Mouse (Mus musculus) liver, embryonic 13.5 days (tissue): ENCODE data around the gene Ldlr. TPM values are rescaled to one million over a fixed set of nuclear protein-coding genes. Genes with fewer than 3 reads are reported as not detected.
"Not testable (repeated sequence)": the region's sequence is repeated elsewhere in the genome, so short reads cannot be mapped to it uniquely, and the experiment has no call there.

Experiments used
- ATAC-seq: fragments of 200-750 bp; cut with Nextera tagmentation; 2 replicates; pipeline ENCODE4 v1.8.0; 2017; ENCODE audit warnings: low read depth, mild to moderate bottlenecking, moderate number of reproducible peaks, moderate library complexity
- DNase-seq: peaks from one replicate; pipeline ENCODE4 v3.0.0; 2022
- H3K27ac ChIP-seq: fragments of 300-500 bp; sonication (generic); 2 replicates; pipeline ENCODE4 v1.5.1; 2015; ENCODE audit warnings: moderate library complexity, mild to moderate bottlenecking, inconsistent platforms
- H3K27me3 ChIP-seq: fragments of 300-500 bp; sonication (generic); 2 replicates; pipeline ENCODE4 v1.6.1; 2015; ENCODE audit warnings: mild to moderate bottlenecking, inconsistent platforms
- H3K36me3 ChIP-seq: fragments of 300-500 bp; sonication (generic); 2 replicates; pipeline ENCODE4 v1.6.1; 2015; ENCODE audit warnings: mild to moderate bottlenecking, inconsistent platforms
- H3K4me1 ChIP-seq: fragments of 300-500 bp; sonication (generic); replicated peaks from 2 replicates; pipeline ENCODE4 v1.6.1; 2015; ENCODE audit warnings: inconsistent platforms
- H3K4me2 ChIP-seq: fragments of 300-500 bp; sonication (generic); 2 replicates; pipeline ENCODE4 v1.6.1; 2015; ENCODE audit warnings: inconsistent platforms, mild to moderate bottlenecking, moderate library complexity
- H3K4me3 ChIP-seq: fragments of 300-500 bp; sonication (generic); replicated peaks from 2 replicates; pipeline ENCODE4 v1.5.1; 2015; ENCODE audit warnings: mild to moderate bottlenecking, inconsistent platforms
- H3K9ac ChIP-seq: fragments of 300-500 bp; sonication (generic); 2 replicates; pipeline ENCODE4 v1.6.1; 2015; ENCODE audit warnings: mild to moderate bottlenecking, inconsistent platforms
- H3K9me3 ChIP-seq: fragments of 300-500 bp; sonication (generic); replicated peaks from 2 replicates; pipeline ENCODE4 v1.6.1; 2016; ENCODE audit warnings: inconsistent platforms
- WGBS: fragments of 180-500 bp; shearing (Covaris S2); methylation state at CpG from one replicate; pipeline ENCODE4 v1.1.7; 2015; ENCODE audit not compliant: insufficient replicate concordance; 5-methylcytosine and 5-hydroxymethylcytosine counted together
- polyA plus RNA-seq: library from polyadenylated mRNA; unstranded; fragments of >200 nt; fragmentation: Nextera tagmentation; extraction: Ambion mirVana; gene quantifications from 2 replicates; pipeline ENCODE4 v1.2.1, GENCODE M21; 2015

The Ldlr gene
- polyA plus RNA-seq, 1 experiment from 2014 or later: 18.6 TPM

DNA sequence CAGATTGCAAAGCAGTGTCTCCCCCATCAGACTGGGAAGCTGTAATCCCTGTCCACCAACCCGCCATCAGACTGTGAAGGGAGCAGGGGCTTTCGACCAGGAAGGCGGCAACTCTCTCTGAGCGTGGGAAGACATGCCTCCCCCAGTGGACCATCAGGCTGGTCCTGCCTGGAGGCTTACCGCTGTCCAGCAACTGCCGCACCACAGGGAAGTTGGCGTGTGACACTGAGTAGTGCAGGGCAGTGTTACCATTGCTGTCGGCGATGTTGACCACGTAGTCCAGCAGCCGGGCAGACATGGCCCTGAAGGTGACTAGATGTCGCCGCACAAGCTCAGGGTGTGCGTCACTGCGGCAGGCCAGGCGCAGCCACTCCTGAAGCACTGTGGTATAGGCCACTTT is 51.1 kb downstream of the Ldlr start:
- ATAC-seq (no peak), DNase-seq (no peak)
- H3K27me3 ChIP-seq: no peaks in the 10 kb centered on the region
- H3K9ac ChIP-seq: no peak overlapping the region
- no peaks in the 10 kb centered on the region for H3K9me3 ChIP-seq
- peaks cover 61% of the 10 kb centered on the region for H3K36me3 ChIP-seq
- no peaks in the 10 kb centered on the region for H3K4me1 ChIP-seq
- H3K4me2 ChIP-seq: no peak overlapping the region
- H3K4me3 ChIP-seq: no peak overlapping the region
- H3K27ac ChIP-seq: no peak overlapping the region
- WGBS: 83% methylated on average over 16 of the region's 16 CpGs

DNA sequence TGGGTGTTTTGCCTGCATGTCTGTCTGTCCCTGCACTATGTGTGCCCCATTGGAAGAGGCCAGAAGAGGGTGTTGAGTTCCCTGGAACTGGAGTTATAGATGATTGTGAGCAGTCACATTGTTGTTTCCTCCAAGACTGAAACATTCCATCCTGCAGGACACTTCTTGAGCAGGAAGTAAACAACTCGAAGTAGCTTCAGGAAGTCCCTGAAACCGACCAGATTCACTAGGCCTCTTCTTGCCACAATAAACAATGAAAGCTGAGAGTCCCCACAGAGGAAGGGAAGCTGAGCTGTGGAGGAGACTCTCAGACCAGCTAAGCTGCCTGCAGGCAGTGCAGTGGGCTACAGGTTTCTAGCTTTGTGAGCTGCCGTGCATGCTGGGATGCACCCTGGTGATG is 54.4 kb downstream of the Ldlr start:
- 63% methylated on average over 3 of the region's 3 CpGs for WGBS
- DNase-seq (no peak), ATAC-seq (no peak)
- Histone ChIP-seq H3K36me3 (peaks cover 66% of the 10 kb centered on the region), H3K4me1 (no peaks in the 10 kb centered on the region), H3K27ac (no peak overlapping the region), H3K27me3 (no peaks in the 10 kb centered on the region), H3K4me2 (no peak overlapping the region), H3K9me3 (no peaks in the 10 kb centered on the region), H3K4me3 (no peak overlapping the region), H3K9ac (no peak overlapping the region)

DNA sequence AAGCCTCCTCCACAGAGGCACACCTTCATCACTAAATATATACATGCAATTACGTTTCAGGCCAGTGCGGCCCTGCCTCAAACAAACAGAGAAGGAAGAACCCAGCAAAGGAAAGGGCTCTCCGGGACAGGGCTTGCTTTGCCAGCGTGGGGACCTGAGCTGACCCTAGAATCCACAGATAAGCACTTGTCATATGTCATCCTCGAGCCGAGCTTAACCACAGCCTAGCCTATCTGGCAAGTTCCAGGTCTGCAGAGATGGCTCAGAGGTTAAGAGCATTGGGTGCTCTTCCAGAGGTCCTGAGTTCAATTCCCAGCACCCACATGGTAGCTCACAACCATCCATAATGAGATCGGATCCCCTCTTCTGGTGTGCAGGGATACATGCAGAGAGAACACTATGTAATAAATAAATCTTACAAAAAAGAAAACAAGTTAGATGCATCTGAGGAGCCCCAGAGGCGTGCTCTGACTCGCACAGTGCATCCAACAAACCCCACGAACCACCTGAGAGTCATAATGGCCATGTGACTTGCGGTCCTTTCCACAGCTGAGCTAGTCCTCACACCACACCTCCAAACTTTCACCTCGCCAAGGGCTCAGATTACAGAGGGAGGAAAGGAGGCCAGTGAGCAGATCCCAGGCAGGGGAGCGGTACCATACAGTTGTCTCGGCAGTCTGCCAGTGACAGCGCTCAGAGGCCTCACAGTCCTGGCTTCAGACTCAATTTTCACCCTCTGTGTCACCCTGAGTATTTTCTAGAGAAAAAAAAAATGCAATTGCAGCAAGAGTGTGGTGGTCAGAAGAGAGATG is 58.6 kb downstream of the Ldlr start:
- Histone ChIP-seq H3K9me3 (no peaks in the 10 kb centered on the region), H3K4me1 (peaks cover 5% of the 10 kb centered on the region), H3K27ac (no peak overlapping the region), H3K27me3 (no peaks in the 10 kb centered on the region), H3K4me3 (no peak overlapping the region), H3K9ac (no peak overlapping the region), H3K36me3 (peaks cover 49% of the 10 kb centered on the region), H3K4me2 (no peak overlapping the region)
- no peak for ATAC-seq
- no peak for DNase-seq
- 55% methylated on average over 15 of the region's 15 CpGs for WGBS

DNA sequence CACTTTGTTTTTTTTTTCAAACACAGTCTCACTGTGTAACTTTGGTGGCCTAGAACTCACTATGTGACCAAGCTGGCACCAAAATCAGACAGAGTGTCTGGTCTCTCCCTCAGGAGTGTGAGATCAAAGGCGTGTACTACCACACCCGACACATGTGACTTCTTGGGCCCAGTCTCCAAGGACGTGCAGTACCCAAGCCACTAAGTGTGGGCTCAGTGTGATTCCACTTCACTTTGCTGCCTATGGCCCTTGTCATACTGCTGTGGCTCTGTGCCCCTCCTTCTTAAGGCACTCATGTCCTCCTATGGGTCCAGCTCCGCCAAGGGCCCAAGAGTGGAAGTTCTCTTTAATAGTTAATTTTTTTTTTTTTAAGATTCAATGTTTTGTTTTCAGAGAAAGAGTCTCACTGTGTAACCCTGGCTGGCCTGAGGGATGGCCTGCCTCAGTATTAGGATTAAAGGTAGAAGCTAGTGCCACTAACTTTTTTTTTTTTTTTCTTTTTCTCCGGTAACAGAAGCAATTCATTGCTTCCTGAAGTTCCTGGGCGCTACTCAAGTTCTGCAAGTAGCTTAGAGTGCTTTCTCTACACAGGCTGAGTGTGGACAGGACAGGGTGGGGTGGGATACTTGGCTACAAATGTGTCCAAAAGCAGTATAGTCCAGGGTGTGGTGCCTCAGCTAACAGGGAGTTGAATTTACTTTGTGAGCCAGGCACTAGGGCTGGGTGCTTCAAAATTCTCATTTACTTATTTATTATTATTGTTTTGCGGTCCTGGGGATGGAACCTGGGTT is 61.4 kb downstream of the Ldlr start:
- no peak overlapping the region for H3K4me3 ChIP-seq
- H3K27ac ChIP-seq: no peak overlapping the region
- peaks cover 27% of the 10 kb centered on the region for H3K36me3 ChIP-seq
- H3K27me3 ChIP-seq: no peaks in the 10 kb centered on the region
- DNase-seq (no peak), ATAC-seq (no peak)
- H3K9ac ChIP-seq: no peak overlapping the region
- H3K4me1 ChIP-seq: peaks cover 8% of the 10 kb centered on the region
- H3K4me2 ChIP-seq: no peak overlapping the region
- WGBS: 68% methylated on average over 7 of the region's 7 CpGs
- H3K9me3 ChIP-seq: no peaks in the 10 kb centered on the region

DNA sequence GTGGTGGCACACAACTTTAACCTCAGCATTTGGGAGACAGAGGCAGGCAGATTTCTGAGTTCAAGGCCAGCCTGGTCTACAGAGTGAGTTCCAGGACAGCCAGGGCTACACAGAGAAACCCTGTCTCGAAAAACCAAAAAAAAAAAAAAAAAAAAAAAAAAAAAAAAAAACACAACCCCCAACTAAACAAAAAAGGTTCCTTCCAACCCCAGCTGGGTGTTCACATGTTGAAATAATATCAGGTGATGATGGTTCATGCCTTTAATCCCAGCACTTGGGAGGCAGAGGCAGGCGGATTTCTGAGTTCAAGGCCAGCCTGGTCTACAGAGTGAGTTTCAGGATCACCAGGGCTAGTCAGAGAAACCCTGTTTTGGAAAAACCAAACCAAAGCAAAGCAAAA is 63.0 kb downstream of the Ldlr start:
- H3K4me2 ChIP-seq, H3K27me3 ChIP-seq, H3K4me3 ChIP-seq, H3K9ac ChIP-seq, ATAC-seq, H3K4me1 ChIP-seq, H3K27ac ChIP-seq, DNase-seq, H3K9me3 ChIP-seq: not testable (repeated sequence)
- 49% methylated on average over 2 of the region's 2 CpGs for WGBS
- peaks cover 17% of the 10 kb centered on the region; the same call in 1 of the 2 replicates for H3K36me3 ChIP-seq

DNA sequence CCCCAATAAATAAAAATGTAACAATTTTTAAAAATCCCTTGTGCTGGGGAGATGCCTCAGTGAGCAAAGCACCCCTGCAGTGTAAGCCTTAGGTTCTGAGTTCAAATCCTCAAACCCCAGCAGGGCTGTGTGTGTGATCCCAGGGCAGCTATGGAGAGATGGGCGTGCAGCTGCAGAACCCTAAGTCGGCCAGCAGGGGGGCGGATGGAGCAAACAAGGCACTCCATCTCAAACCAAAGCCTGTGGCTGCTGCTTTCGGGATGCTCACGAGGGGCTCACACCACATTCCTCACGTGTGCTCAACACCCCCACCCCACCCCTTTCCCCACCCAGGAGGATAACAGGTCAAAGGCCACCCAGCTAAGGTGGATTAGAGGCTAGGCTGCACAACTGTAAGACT is 63.6 kb downstream of the Ldlr start:
- no peaks in the 10 kb centered on the region for H3K27me3 ChIP-seq
- 12% methylated on average over 6 of the region's 6 CpGs for WGBS
- no peak overlapping the region for H3K4me3 ChIP-seq
- no peak overlapping the region for H3K9ac ChIP-seq
- no peak overlapping the region for H3K27ac ChIP-seq
- H3K9me3 ChIP-seq: no peaks in the 10 kb centered on the region
- H3K4me2 ChIP-seq: no peak overlapping the region
- ATAC-seq (no peak), DNase-seq (no peak)
- peaks cover 8% of the 10 kb centered on the region for H3K4me1 ChIP-seq
- H3K36me3 ChIP-seq: peaks cover 14% of the 10 kb centered on the region; the same call in 1 of the 2 replicates

DNA sequence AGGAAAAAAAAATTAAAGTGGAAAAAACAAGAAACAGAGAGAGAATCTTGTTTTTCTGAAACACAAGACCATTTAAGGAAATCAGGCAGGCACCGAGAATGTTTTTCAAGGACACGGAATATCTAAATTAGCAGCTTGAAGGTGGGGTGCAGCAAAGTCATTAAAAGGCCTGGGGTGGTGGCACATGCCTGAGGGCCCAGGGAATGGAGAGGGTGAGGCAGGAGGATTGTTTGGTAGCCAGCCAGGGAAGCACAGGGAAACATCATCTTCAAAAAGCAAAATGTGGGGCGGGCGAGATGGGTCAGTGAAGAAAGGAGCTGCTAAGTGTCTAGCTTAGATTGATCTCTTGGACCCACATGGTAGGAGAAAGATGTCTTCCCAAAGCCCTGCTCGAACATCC is 64.4 kb downstream of the Ldlr start:
- peaks cover 11% of the 10 kb centered on the region for H3K4me1 ChIP-seq
- no peak for DNase-seq
- H3K4me2 ChIP-seq: no peak overlapping the region
- WGBS: 75% methylated on average over 5 of the region's 5 CpGs
- no peaks in the 10 kb centered on the region for H3K27me3 ChIP-seq
- no peak overlapping the region for H3K4me3 ChIP-seq
- H3K36me3 ChIP-seq: peaks cover 16% of the 10 kb centered on the region; the same call in 1 of the 2 replicates
- no peak overlapping the region for H3K9ac ChIP-seq
- no peak overlapping the region for H3K27ac ChIP-seq
- no peak for ATAC-seq
- H3K9me3 ChIP-seq: no peaks in the 10 kb centered on the region

DNA sequence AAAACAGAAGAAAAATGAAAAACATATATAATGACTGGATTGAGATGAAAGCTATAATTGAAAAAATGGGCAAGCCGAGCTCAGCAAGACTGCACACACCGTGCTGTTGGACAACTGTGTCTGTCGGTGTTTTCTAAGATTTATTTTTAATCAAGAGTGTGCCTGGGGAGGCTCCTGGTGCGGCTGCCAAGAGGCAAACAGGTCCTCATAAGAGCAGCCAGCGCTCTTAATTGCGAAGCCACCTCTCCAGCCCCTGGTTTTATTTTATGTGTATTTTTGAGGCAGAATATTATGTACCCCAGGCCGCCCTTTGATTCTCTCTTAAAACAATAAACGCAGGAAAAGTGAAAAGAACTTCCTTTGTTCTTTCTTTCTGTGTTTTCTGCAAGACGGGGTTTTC is 65.0 kb downstream of the Ldlr start:
- peaks cover 21% of the 10 kb centered on the region; the same call in 1 of the 2 replicates for H3K36me3 ChIP-seq
- no peak overlapping the region for H3K4me3 ChIP-seq
- H3K27ac ChIP-seq: no peak overlapping the region
- no peaks in the 10 kb centered on the region for H3K9me3 ChIP-seq
- ATAC-seq (no peak), DNase-seq (no peak)
- no peak overlapping the region for H3K4me2 ChIP-seq
- 74% methylated on average over 9 of the region's 9 CpGs for WGBS
- peaks cover 14% of the 10 kb centered on the region for H3K4me1 ChIP-seq
- no peaks in the 10 kb centered on the region for H3K27me3 ChIP-seq
- H3K9ac ChIP-seq: no peak overlapping the region

DNA sequence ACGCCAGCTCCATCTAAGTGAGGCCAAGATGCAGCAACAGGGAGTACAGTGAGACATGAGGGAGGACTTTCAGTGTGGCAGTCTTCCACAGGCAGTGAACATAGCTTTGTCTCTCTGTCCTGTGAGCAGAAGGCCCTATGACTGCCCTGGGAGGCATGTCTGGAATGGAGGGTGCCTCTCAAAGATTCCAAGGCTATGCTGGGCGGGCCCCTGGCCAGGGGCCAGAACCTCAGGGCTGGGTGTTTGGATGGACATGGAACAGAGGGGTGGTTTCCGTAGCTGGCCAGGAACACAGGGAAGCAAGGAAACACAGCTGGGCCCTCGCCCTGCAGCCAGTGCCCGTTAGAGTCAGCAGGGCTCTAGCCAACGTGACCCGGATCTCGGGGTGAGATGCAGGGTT is 68.6 kb downstream of the Ldlr start:
- no peak overlapping the region for H3K27ac ChIP-seq
- peaks cover 35% of the 10 kb centered on the region for H3K36me3 ChIP-seq
- H3K27me3 ChIP-seq: peaks cover 2% of the 10 kb centered on the region; the same call in 1 of the 2 replicates
- no peak overlapping the region for H3K4me3 ChIP-seq
- no peak overlapping the region for H3K4me2 ChIP-seq
- ATAC-seq (no peak), DNase-seq (no peak)
- no peaks in the 10 kb centered on the region for H3K9me3 ChIP-seq
- WGBS: 76% methylated on average over 8 of the region's 8 CpGs
- H3K9ac ChIP-seq: no peak overlapping the region
- H3K4me1 ChIP-seq: peaks cover 17% of the 10 kb centered on the region

DNA sequence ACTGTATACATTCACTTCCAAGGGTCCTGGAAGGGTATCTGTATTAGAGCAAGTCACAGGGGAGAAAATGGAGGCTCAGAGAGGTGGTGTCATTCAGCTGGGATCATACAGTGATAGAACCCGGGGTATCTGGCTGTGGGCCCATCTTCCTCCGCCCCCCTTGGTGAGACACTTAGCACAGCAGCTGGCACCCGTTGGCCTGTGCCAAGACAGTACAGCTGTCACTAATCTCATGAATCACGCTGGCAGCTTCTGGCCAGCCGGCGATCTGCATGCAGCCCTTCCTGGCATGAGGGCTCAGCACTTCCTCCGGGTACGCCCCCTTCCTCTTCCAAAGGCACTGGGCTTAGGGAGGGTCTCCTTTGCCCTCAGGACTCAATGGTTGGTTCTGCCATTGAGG is 69.4 kb downstream of the Ldlr start:
- no peak for ATAC-seq
- no peak overlapping the region for H3K4me2 ChIP-seq
- H3K9me3 ChIP-seq: no peaks in the 10 kb centered on the region
- peaks cover 22% of the 10 kb centered on the region for H3K4me1 ChIP-seq
- no peak for DNase-seq
- H3K36me3 ChIP-seq: peaks cover 35% of the 10 kb centered on the region
- peaks cover 9% of the 10 kb centered on the region; the same call in 1 of the 2 replicates for H3K27me3 ChIP-seq
- 25% methylated on average over 8 of the region's 8 CpGs for WGBS
- H3K9ac ChIP-seq: no peak overlapping the region
- H3K27ac ChIP-seq: no peak overlapping the region
- H3K4me3 ChIP-seq: no peak overlapping the region

DNA sequence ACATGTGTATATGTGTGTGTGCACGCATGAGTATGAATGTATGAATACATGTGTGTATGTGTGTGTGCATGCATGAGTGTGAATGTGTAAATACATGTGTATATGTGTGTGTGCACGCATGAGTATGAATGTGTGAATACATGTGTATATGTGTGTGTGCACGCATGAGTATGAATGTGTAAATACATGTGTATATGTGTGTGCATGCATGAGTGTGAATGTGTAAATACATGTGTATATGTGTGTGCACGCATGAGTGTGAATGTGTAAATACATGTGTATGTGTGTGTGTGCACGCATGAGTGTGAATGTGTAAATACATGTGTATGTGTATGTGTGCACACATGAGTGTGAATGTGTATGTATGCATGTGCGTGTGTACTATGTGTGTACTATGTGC is 70.2 kb downstream of the Ldlr start:
- H3K4me1 ChIP-seq: peaks cover 30% of the 10 kb centered on the region
- H3K36me3 ChIP-seq: peaks cover 33% of the 10 kb centered on the region
- H3K9ac ChIP-seq, H3K4me2 ChIP-seq, DNase-seq, ATAC-seq, H3K27ac ChIP-seq, H3K9me3 ChIP-seq, H3K4me3 ChIP-seq: not testable (repeated sequence)
- WGBS: 84% methylated on average over 6 of the region's 6 CpGs
- H3K27me3 ChIP-seq: peaks cover 13% of the 10 kb centered on the region; the same call in 1 of the 2 replicates
